Mouse (Mus musculus) adrenal gland, adult 18-20 months (tissue): Measurements from ENCODE around the gene Slc13a4. TPM values are rescaled to one million over a fixed set of nuclear protein-coding genes. Genes with fewer than 3 reads are reported as not detected.

Experiments used
- DNase-seq, 2 experiments: peaks; one replicate each; pipeline ENCODE4 v3.0.0; 2021 to 2022; ENCODE audit warnings: low spot score in 2 of 2
- total RNA-seq, 2 experiments: library from RNA; stranded (reverse); gene quantifications; 1 replicate in 1 of 2; 2 replicates in 1 of 2; pipeline ENCODE4 v1.2.3; 2021

The Slc13a4 gene
- total RNA-seq, 2 experiments from 2014 or later: 0.33 to 0.51 TPM

- no peak for DNase-seq
These were observed 4.5 kb downstream of the Slc13a4 start for GRCm38 (mm10) chr6:35303355-35303900.

GRCm38 (mm10) chr6:35302581-35302980, 5.3 kb downstream of the Slc13a4 start:
- DNase-seq: no peak

GRCm38 (mm10) chr6:35298323-35298722, 9.6 kb downstream of the Slc13a4 start:
- DNase-seq: no peak

DNA sequence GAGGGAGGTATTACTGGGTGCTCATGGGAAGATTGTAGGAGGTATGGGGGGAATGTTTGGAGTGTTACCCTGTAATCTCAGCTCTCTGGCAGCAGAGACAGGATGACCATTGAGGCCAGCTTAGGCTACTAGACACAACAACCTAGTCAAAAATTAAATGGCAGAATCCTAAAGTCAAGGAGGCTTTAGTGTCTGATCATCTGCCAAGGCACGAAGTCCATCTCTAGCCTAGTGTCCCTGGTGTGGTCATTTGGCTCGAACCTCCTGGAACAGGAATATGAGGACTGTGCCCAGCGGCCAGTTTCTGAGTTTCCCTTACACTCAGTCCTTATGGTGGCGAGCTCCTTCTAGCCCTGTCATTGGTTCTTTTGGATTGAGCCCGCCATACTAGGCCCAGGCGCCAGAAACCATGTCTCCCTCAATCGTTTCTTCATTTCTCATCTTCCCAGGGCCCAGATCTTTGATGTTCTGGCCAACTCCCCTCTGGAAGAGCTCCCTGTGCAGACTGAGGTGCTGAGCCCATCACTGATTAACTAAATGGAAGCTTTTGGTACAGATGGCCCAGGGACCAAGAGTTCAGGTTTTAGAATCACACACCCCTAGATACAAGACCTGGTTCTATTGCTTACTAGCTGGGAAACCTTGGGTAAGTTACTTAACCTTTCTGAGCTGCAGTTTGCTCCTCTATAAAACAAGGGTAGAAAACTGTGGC, 10.3 kb downstream of the Slc13a4 start:
- no peak for DNase-seq

GRCm38 (mm10) chr6:35297001-35297400, 10.9 kb downstream of the Slc13a4 start:
- peak; percentile 30 to 43 for DNase-seq

- no peak for DNase-seq
These were observed 13.0 kb downstream of the Slc13a4 start for GRCm38 (mm10) chr6:35294964-35295363.

GRCm38 (mm10) chr6:35289676-35290075, 18.3 kb downstream of the Slc13a4 start:
- no peak for DNase-seq

DNA sequence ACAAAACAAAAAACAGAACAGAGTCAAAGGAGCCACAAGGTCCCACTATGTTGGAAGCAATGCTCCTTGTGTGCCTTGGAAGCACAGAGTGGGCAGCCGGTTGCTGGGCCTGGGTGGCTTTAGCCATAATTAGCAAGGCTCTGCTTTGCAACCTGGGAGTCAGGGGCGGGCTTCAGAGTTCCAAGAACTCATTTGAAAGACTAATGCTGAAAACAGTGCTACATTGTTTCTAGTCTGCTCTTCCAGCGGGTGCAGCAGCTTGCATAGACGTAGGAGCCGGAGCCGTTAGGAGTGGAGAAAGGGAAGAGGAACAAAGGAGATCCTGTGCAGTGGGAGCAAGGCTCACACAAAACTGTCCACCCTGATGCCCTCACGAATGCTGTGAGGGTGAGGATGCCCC, 19.0 kb downstream of the Slc13a4 start:
- DNase-seq: no peak

DNA sequence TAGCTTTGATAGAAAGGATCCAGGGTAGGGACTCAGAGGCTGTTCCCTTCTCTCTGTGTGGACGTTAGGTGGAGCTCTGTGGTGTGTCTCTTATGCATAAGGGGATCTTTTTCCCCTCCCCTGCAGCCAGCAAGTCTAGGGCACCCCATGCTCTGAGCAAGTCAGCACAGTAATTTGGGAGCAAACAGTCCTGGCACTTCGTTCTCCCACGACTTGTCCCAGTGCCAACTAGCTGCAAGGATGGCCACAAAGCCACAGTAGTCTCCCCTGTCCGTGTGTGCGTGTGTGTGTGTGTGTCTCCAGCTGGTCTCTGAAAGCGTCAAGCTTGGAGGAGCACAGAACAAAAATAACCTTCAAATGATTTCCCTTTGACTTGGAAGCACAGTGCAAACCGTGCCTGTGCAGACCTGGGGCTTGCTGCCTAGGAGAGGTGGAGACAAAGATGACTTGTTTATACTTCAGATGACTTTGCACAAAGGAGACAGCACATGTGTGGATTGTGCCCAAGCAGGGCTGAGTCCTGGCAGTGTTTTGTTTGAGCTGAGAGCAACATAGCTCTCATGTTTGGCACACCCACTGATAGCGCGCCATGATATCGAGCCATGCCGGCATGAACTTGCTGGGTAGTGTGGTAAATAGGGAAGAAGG, 19.7 kb downstream of the Slc13a4 start:
- no peak for DNase-seq

DNA sequence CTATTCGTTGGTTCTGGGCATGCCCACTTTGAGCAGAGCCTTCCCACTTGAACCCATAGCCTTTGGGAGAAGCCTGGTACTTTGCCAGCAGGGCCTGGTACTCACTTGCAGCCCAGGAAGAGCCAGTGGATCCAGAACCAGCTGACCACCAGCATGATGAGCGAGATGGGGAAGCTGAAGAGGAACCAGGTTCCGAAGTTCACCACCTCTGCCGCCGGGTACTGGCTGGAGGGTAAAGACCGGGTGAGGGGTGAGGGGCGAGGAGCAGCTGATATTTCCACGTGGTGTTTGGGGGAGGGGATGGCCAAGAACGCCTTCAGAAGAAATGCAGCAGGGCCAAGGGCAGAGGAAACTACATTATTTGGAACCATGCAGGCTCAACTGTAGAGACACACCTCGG, 28.6 kb downstream of the Slc13a4 start:
- no peak for DNase-seq

DNA sequence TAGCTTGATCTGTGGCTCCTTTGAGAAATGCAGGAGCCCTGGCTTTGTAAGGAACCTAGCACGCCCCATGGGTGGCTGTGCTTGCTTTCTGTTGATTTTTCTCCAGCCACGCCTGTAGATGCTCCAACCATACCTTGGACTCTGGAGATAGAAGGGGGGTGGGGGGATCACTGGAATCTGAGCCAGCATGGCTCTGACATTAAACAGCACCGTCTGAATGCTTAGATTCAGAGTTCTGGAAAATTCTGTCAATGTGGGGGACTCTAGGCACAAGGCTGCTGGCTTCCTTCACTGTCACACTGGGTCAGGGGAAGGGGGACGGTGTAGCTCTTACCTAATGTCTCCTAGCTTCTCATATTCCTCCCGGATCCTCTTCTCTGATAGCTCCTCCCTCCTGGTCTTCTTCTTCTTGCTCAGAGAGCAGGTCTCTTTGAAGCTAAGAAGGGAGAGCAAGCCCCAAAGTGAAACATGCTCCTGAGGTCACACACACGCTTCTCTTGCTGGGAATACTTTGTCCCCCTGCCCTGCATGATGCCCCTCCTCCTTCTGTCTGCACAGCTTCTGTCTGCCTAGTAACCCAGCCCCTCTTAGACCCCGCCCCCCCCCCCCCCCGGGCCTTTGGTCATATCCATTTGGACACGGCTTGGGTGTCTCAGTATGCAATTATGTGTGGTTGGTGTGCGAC, 29.9 kb downstream of the Slc13a4 start:
- DNase-seq: no peak

DNA sequence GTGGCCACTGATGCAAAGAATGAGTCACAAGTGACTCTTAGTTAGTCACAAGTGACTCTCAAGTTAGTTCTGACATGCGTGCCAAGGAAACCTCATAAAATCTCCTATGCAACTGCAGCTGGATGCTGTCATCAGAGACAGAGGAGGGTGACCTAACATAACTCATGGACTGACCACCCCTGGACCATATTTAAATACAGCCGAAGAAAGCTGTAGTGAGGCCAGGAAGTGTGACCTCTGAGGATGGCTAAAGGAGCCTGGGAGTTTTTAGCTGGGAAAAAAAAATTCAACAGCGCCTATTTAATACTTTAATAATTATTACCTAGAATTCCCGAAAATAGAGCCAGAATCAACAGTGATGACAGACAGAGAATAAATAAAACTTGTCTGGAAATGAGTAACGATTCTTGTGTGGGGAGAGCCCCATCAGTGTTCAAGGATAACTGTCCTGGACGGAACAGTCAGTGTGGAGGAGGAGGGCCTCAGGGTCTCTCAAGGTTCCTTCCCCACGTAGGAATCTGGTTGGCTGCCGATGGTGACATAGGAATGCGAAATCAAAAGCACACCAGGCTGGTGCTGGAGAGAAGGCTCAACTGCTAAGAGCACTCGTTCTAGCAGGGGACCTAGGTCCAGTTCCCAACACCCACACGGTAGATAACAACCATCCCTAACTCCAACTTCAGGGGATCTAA, 34.4 kb downstream of the Slc13a4 start:
- no peak for DNase-seq

- DNase-seq: no peak
These were observed 35.8 kb downstream of the Slc13a4 start for GRCm38 (mm10) chr6:35271868-35272765.

DNA sequence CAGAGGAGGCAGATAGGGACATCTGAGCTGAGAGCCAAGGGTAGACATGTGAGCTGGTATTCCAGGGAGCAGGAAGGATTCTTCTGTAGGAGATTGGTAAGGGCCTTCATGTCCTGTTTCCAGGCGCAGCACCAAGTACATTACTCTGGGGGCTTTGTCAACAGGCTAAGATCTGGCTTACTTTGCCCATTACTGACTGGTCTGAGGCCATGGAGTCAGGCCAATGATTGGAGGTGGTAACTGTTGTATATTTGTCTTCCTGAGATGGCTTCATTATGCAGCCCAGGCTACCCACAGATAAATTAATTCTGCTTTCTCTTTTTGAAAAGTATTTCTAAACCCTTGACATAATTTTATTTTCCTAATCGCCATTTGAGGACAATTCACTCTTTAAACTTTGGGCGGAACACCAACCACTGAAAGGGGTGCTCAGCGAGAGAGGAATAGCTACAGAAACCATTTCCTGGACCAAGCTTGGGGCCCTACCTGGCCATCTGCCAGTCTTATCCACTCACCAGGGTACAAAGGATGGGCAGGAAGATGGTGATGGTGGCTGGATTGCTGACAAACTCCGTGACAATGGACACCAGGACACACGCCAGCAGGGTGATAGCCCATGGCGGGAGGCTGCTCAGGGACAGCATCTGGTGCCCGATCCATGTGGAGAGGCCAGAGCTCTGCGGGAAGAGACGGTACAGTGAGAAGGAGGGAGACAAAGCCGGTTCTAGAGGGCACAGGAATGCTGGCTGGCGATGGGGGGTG, 36.7 kb downstream of the Slc13a4 start:
- DNase-seq: no peak

- no peak for DNase-seq
These were observed 38.3 kb downstream of the Slc13a4 start for GRCm38 (mm10) chr6:35269643-35270042.

DNA sequence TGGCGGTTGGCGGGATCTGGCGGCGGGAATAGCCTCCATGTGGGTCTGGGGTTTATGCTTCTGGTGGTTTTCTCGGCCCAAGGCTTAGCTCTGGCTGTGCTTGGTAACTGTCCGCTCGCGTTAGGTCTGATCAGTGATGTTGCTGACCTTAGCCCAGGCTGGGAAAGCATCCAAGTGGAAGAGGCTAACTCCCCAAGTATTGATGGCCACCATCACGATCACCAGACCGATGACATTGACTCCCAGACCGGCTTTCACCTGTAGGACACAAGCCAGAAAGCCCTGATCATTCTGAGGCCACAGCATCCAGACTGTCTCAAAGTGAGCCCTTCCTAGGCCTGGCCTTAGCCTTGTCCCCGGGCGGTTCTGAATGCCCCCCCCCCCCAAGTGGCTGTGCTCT, 39.2 kb downstream of the Slc13a4 start:
- DNase-seq: no peak

DNA sequence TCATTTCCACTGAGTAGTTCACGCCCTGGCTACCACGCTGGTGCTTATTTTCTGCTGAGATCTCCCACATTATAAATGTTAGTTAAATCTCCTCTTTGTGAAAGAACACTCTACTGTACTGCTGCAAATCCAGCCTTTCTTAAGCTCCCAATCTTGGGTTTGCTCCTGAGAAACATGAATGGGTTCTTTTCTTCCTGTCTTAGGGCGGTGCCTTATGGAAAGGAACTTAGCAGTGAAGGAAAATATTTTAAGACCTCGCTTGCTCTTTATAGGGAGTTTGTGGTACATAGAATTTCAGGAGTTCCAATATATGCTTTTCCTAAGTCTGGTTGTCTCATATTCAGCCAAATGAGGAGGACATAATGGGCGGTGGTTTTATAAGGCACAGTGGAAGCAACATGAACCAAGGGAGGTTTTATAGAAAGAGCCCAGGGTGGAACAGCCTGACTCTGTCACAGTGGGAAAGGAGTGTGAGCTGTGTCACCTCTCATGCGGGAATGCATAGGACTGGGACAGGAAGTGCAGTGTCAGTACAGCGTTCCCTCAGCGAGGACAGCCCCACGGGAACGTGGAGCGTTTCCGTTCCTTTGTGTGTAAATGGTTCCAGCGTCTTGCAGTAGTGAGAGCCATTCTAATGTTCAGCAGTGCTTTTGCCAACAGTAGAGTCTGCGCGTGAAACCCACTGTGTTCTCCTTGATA, 42.2 kb downstream of the Slc13a4 start:
- no peak for DNase-seq

GRCm38 (mm10) chr6:35260531-35260930, 47.4 kb downstream of the Slc13a4 start:
- no peak for DNase-seq

DNA sequence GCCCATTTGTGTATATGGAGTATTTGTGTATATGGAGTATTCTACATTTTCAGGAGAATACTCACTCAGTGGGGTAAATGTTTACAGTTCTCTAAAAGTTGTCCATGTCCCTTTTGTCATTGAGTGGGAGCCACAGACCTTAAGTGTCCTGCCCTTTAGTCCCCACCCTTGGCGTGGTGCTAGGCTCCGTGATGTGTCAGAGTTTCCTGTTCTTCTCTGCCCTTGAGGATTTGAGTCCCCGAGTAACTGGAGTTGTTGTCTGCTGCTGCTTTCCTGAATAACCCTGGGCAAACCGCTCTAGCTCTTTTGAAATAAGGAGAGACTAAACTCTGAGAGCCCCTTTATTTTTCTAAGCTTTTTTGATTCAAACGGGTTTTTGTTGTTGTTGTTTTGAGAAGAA, 48.4 kb downstream of the Slc13a4 start:
- peak in 1 of 2 experiments; percentile 29 for DNase-seq
